Mouse (Mus musculus): ENCODE measurements around the gene Eya4. TPM values are rescaled to one million over a fixed set of nuclear protein-coding genes. Genes with fewer than 3 reads are reported as not detected.

Gene Eya4
- total RNA-seq (2014; fragmentation: Nextera tagmentation), result 0.66 and 0.69 TPM in 2 replicates
- 0.95 and 1.5 TPM in 2 replicates for total RNA-seq (2017)

DNA sequence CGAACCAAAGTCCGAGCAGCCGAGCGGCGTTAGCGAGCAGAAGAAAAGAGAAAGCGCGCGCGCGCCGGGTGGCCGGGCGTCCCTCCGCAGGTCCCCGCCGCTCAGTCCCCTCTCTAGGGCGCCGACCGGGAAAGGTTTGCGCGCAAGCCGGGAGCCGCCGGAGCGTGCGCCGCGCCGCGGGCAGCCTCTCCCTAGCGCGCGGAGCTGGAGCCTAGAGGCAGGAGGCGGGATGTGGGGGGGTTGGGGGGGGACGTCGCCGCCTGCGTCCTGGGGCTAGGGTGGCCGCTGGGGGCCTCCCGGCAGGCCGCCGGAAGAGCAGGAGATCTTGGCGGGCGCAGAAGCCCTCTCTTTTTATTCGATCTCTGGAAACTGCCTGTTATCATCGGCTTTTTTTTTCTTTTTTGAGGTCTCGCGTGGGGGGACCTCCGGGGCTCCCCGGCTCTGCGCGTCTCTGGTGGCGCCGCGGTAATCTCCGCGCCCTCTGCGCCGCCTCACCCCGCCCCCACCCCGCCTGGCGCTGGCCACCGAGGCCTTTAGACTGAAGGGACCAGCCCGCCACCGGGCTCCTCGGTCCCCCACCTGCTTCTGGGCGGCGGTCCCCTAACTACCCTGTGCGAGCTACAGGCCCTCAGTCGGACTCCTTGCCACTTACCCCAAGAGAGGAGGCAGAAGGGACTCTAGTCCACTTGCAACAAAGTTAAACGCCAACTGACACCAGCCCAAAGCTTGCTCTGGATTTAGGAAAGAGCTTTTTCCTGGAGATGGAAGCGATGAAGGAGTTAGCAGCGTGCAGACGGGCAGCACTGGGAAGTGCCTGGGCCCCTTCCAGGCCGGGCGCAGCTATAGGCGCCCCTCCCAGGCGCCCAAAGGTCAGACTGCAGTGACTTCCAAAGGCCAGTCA is at the start of gene Eya4:
TSS of gene Eya4 (minus strand) at position 776 of the 901 bp plus-strand sequence.
- ATAC-seq (replicated peaks; ENCODE audit: low FRiP score, low TSS enrichment, poor library complexity, severe bottlenecking), result no peak

DNA sequence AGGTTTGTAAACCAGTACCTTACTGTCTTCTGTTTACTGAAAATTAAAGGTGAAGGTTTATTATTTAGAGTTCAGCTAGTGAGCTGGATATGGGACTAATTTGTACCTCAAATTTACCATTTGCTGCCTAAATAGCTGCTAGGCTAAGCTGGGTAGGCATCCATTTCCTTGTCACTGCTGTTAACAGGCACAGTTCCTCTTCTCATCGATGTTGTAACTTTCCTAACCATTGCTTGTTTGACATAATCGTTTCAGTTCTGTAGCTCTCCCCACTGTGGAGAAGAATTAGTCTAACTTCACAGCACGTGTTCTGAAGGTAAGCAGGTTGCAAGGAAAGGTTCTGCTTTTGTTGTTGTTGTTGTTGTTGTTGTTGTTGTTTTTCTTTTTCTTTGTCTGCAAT is 44.8 kb upstream of the Eya4 start:
- ATAC-seq (replicated peaks; ENCODE audit: low FRiP score, low TSS enrichment, poor library complexity, severe bottlenecking), result no peak

DNA sequence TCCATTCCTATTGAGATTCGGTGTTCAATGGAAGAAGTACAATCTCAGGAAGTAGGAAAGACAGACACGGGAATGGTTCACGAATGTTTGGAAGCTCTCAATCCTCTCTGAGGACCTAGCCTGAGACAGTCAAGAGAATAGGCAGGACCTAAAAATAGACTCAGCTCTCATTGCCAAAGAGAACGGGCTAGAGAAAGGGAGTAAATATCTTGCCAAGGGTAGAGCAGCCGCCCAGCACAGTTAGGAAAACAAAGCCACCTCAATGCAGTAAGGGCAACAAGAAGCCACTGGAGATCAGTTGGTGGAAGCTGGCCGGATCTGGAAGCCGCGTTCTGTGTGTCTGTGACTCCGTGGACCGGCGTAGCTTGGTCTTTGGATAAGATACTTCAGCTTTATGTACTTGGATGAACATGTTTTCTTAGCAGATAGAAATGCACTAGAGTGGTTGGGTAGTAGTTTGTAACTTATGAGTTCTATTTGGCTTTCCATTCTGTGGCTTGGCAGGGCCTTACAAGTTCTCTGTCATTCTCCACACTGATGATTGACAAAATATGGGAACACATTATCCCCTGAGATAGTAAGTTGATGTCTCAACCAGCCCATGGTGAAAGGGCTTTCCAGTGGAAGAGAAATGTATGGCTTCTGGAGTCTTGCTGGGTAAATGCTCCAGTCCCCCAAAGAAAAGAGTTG is 44.1 kb upstream of the Eya4 start:
- ATAC-seq (replicated peaks; ENCODE audit: low FRiP score, low TSS enrichment, poor library complexity, severe bottlenecking), result no peak

DNA sequence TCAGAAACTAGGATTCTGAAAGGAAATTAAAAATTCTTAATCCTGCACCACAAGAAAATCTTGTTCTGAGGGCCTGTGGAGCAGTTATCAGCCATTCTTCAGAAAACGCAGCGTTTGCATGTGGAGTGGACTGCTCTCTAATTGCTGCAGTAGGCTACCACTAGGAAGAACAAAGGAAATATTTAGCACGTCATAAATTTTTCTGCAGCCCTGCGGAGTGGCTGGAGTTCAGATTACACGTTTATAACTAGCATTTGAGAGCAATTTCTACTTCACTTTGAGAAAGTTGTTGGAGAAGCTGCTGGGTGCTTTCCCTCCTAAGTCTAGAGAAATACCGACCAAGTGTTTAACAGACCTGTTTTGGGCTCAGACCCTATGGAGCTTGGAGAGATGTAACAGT is 43.6 kb upstream of the Eya4 start:
- ATAC-seq (replicated peaks; ENCODE audit: low FRiP score, low TSS enrichment, poor library complexity, severe bottlenecking), result no peak

DNA sequence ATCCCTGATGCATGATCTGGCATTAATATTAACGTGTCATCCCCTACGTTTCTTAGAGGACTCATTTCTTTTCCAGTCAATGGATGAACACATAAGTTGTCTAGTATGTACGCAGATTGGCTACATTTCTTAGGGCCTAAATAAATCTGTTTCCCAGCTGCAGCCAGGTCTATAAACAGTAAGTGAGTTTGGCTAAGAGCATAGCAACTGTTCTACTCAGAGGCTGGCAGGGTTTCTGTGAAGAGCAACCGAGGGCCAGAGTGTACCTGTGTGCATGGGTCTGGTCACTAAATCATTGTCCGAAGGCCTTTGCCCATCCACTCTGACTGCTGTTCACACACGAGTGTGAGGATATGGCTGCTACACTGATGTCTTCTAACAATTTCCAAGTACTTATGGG is 13.3 kb upstream of the Eya4 start:
- ATAC-seq (replicated peaks; ENCODE audit: low FRiP score, low TSS enrichment, poor library complexity, severe bottlenecking), result no peak

DNA sequence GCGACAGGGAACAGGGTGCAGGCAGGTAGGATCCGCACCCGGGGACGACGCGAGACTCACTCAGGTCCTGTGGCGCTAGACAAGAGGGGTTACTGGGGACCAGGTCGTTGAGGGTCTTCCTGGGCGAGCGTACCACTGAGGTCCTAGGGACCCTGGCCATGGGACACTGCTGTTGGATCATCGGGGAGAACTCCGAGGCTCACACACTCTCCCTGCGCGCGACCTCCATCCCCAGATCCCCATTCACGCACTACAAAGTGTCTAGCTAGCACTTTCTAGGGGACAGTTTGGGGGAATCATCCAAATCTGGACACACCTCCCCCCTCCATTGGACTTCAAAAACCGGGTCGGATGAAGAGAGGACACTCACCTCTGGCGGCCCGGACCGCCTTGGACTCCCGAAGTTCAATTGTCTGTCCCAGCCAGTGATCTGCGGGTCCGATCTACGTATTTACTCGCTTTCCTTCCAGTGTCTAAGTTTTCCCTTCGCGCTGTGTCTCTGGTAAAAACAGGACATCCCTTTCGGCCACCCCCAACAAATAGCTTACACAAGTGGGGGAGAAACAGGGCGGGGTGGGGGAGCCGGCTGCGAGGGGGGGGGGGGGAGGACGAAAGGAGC is 1.1 kb downstream of the Eya4 start:
- no peak; the same call in 1 of the 2 replicates for ATAC-seq (replicated peaks; ENCODE audit: low FRiP score, low TSS enrichment, poor library complexity, severe bottlenecking)

DNA sequence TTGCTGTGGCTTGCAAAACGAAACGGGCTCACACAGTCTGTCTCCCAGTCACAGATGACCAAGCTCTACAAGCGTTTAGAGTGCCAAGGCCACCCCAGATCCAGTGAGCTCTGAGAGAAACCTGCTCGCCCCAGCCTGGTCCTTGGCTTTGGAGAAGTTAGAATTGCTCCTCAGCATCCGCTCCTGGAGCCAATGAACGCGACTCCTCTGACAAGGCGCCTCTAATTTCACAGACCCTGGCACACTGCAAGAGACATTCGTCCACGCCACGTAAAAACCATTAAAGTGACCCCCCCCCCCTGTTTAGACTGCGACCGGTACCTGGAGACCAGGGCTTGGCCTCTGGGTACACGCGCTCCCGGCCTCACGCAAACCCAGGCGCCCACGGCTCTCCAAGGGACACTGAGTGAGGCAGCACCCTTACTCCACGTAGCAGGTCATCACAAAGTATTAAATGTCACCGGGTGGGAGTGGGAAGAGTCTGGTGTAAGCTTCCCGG is 1.6 kb downstream of the Eya4 start:
- ATAC-seq (replicated peaks; ENCODE audit: low FRiP score, low TSS enrichment, poor library complexity, severe bottlenecking), result no peak

DNA sequence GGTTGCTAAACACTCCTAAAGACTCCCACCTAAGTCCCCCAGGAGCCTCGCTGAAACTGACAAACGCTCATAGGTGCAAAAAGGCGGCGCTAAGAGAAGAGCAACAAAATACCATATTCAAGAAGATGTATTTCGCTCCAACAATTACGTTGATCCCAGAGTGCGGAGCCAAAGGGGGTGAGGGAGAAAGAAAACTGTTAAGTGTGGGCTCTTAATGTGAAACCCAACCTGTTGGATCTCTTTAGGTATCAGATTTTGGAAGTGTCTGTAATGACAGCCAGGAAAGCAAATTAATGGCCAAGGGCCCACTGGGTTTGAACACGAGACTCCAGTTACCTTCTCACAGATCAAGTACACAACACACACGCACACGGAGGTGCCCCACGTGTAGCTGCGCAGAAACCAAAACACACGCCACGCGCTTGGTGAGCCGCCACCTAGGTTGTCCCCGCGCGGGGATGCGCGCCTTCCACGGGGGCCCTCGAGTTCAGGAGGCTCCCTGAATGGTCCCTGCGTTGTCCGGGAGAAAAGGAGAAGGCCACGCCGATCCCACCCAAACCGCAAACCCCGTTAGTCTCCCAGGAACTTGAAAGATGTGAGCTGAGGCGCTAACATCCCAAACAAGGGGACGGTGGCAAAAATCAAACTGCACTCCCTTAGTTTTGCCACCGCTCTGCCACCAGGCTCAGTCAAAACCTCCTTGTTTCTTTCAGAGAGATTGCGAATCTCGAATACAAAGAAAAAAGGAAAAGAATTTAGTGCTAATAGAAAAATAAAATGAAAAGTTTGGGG is 2.3 kb downstream of the Eya4 start:
- no peak for ATAC-seq (replicated peaks; ENCODE audit: low FRiP score, low TSS enrichment, poor library complexity, severe bottlenecking)

DNA sequence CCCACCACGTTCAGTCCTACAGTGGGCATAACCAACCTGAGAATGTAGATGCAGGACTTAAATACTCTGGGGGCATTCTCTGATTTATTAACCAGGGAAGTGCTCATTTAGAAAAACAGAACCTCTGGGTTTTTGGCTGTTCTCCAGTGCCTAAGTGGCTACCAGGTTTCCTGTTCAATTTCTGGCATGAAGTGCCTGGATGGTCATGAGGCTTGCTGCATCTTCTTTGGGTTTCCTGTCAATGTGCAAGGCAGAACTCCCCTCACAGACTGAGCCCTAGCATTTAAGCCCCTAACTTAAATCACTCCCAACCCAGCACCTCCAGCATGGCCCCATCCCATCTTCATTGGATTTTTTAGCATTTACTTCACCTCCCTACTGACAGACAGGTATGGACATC is 13.3 kb downstream of the Eya4 start:
- no peak for ATAC-seq (replicated peaks; ENCODE audit: low FRiP score, low TSS enrichment, poor library complexity, severe bottlenecking)

DNA sequence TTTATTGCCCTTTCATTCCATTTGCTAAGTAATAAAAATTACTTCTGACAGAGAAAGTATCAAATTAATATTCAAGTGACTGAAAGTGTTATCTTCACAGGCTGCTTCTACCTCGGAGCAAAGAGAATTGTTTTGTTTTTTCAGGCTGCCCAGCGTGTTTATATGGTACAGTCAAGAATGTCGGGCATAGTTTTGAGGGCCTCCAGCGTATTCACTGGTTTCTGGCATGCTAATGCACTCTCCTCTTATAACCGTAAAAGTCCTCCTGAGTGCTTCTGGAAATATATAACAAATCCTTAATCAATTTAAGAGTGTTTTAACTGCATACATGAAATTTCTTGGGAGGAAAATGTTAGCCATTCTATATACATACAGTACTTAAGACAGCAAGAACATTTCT is 17.8 kb downstream of the Eya4 start:
- ATAC-seq (replicated peaks; ENCODE audit: low FRiP score, low TSS enrichment, poor library complexity, severe bottlenecking), result no peak

DNA sequence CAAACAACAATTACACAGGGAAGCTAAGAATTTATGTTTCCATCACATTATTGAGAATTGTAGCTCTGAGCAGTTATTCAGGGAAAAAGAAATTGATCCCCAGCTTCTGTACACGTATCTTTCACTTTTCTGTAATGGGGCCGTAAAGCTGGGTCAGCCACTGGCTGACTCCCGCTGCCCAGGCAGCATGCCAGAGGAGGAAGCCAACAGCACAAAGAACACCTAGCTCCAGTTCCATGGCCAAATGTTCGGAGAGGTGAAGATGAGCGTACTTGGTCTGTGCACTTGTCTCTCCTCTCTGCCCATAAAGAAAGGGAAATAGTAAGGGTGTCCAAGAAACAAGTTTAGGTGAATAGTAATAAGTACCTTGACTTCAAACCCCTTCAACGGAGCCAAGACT is 22.9 kb downstream of the Eya4 start:
- no peak for ATAC-seq (replicated peaks; ENCODE audit: low FRiP score, low TSS enrichment, poor library complexity, severe bottlenecking)

DNA sequence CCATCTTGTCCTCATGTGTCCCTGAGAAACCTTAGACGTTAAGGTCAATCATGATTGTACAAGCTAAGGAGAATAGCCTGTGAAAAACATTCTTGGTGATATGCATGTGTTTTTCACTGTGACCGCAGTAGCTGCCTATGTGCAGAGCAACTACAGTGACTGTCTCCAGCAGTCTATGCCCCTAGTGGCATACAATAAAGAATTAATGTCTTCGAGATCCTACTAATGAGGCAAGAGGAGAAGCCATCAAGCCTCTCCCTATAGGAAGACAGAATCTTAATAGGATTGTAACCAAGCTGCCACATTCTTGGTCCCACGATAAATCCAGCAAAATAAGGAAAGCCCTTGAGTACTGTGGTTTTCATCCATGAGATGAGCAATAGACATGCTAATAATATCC is 28.3 kb downstream of the Eya4 start:
- ATAC-seq (replicated peaks; ENCODE audit: low FRiP score, low TSS enrichment, poor library complexity, severe bottlenecking), result no peak

DNA sequence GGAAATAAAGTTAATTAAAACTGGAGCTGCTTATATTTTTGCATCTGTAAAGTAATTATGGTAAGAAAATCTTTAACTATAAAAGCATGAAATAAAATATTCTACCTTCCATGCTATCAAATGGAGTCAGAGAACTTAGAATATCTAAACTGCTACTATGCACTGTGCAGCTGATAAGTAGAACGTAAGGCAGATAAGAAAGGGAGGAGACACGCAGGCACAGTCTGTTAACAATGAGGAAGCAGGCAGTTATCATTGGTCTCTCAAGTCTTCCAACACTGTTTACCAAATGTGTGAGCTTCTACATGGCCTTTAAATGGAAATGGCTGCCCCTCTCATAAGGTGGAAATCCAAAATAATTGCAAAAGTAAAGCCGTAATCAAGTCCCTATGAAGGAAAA is 55.0 kb downstream of the Eya4 start:
- ATAC-seq (replicated peaks; ENCODE audit: low FRiP score, low TSS enrichment, poor library complexity, severe bottlenecking), result peak; percentile 52; the same call in 1 of the 2 replicates

DNA sequence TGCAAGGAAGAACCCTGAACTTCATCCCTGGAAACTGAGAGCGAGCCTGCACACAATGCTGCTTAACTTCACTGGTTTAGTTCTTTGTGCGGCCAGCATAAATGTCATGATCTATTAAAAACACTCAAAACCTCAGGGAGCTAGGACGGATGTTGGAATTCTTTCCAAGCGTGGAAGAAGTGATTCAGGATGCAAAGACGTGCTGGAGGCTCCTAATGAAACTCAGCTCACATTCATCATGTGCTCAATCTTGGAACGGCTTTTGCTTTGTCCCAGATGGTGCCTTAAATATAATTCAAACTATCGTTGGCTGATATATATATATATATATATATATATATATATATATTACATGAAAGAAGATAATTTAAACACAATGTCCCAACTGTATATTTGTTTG is 58.1 kb downstream of the Eya4 start:
- no peak for ATAC-seq (replicated peaks; ENCODE audit: low FRiP score, low TSS enrichment, poor library complexity, severe bottlenecking)

DNA sequence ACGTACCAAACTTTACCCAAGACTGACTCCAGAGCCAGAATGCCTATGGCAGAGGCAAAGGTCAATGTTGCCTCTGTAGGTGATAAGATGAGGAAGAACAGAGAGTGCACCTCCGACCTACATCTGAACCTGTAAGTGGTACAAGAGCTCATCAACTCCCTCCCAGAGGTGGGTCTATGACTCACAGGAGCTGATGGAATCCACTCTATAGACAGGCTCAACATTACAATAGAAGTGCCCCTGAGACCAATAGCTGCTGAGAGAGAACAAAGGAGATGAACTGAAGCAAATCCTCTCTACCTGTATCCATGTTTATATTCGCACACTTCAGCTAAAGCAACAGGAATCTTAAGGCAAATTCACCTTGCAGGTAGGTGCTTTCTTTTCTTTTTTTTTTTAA is 73.2 kb downstream of the Eya4 start:
- ATAC-seq (replicated peaks; ENCODE audit: low FRiP score, low TSS enrichment, poor library complexity, severe bottlenecking), result no peak

DNA sequence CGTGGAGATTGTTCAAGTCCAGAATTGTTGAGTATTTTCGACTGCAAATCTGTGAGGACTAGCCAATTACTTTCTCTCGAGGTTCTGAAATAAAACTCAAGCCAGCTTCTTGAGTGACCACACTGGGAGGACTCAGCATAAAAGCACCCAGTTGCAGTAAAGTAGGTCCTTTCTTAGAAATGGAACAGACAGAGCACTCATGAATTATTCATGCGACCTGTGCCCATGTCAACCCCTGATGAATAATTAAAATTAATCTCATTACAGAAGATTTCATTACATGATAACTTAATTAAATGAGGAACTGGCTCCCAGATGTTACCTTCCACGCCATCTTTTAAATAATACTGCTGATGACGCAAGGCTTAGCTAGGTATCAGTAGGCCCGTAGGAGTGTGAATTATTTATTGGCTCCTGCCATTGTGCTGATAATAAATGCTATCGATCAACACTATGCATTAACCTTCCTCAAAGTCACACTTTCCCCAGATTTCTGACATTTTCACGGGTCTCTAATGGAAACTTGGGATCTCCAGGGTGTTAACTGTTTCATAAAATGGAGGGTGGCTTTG is 79.5 kb downstream of the Eya4 start:
- ATAC-seq (replicated peaks; ENCODE audit: low FRiP score, low TSS enrichment, poor library complexity, severe bottlenecking), result no peak

DNA sequence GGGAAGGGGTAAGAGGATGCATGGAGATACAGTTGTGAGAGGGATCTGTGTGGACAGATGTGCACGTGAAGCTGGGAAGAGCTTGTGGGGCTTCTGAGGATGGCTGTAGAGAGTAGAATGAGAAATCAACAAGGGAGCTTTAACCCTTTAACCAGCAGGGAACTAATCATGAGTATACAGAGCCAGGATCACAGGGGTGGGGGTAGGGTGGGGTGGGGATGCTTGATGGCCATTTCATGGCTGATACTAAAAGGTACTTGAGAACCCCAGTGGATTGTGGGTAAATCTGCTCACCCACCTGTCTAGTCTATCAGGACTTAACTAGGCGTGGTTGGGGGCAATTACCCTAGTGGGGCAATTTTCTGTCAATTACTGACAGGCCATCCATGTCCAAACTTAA is 80.1 kb downstream of the Eya4 start:
- no peak for ATAC-seq (replicated peaks; ENCODE audit: low FRiP score, low TSS enrichment, poor library complexity, severe bottlenecking)

DNA sequence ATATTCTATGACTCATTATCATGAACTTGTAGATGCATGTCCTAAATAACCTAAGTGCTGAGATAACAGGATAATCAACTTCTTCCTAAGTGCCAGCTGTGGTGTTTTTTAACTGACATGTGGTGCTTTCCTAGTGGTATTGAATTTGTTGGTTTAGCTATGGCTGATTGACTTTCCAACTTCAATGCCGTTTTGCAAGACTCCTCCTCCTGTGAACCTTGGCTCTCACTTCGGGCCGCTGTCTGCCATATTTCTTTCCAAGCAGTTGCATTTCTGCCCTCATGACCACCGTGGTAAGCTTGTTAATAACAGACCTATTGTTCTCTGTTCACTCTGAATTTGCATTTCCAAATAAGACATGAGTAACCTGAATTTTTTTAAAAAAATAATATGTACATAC is 98.4 kb downstream of the Eya4 start:
- no peak for ATAC-seq (replicated peaks; ENCODE audit: low FRiP score, low TSS enrichment, poor library complexity, severe bottlenecking)

DNA sequence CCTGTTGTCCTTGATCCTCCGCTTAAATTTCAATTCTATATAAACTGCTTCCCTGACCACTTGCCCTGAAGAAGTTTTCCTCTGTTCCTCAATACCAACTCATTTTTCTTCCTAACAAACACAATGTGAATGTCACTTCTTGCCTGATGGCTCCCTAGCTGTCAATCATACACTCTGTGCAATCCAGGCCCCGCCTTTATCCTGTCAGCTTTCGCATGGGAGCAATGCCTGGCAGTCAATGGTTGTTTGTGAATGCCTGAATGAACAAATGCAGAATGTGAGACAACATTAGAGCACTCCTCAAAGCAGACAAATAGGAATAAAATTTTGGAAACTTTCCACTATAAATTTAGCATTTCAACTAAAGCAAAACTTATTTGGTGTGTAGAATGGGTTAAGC is 104.1 kb downstream of the Eya4 start:
- no peak for ATAC-seq (replicated peaks; ENCODE audit: low FRiP score, low TSS enrichment, poor library complexity, severe bottlenecking)
